Mouse (Mus musculus) heart, embryonic 15.5 days (tissue): ENCODE results near the gene Vav3. TPM values are rescaled to one million over a fixed set of nuclear protein-coding genes. Genes with fewer than 3 reads are reported as not detected.

Experiments
- ATAC-seq: fragments of 200-750 bp; cut with Nextera tagmentation; replicated peaks from 2 replicates; pipeline ENCODE4 v1.8.0; 2017; ENCODE audit warnings: low read depth, moderate TSS enrichment; ENCODE audit not compliant: insufficient number of reproducible peaks, insufficient read depth, low FRiP score
- H3K27ac ChIP-seq: fragments of 300-500 bp; sonication (generic); 2 replicates; pipeline ENCODE4 v1.5.1; 2015; ENCODE audit warnings: mild to moderate bottlenecking, inconsistent platforms
- H3K27me3 ChIP-seq: fragments of 300-500 bp; sonication (generic); 2 replicates; pipeline ENCODE4 v1.6.1; 2015; ENCODE audit warnings: inconsistent platforms
- H3K36me3 ChIP-seq: fragments of 300-500 bp; sonication (generic); 2 replicates; pipeline ENCODE4 v1.6.1; 2015; ENCODE audit warnings: mild to moderate bottlenecking, inconsistent platforms
- H3K4me1 ChIP-seq: fragments of 300-500 bp; sonication (generic); replicated peaks from 2 replicates; pipeline ENCODE4 v1.6.1; 2015; ENCODE audit warnings: inconsistent platforms
- H3K4me2 ChIP-seq: fragments of 300-500 bp; sonication (generic); 2 replicates; pipeline ENCODE4 v1.6.1; 2015; ENCODE audit warnings: inconsistent platforms, mild to moderate bottlenecking, moderate library complexity
- H3K4me3 ChIP-seq: fragments of 300-500 bp; sonication (generic); 2 replicates; pipeline ENCODE4 v1.5.1; 2015; ENCODE audit warnings: mild to moderate bottlenecking, inconsistent platforms
- H3K9ac ChIP-seq: fragments of 300-500 bp; sonication (generic); 2 replicates; pipeline ENCODE4 v1.6.1; 2015; ENCODE audit warnings: mild to moderate bottlenecking, inconsistent platforms
- H3K9me3 ChIP-seq: fragments of 300-500 bp; sonication (generic); replicated peaks from 2 replicates; pipeline ENCODE4 v1.6.1; 2016; ENCODE audit warnings: inconsistent platforms
- WGBS: fragments of 180-500 bp; shearing (Covaris S2); methylation state at CpG from one replicate; pipeline ENCODE4 v1.1.7; 2015; ENCODE audit warnings: mixed read lengths; 5-methylcytosine and 5-hydroxymethylcytosine counted together
- polyA plus RNA-seq: library from polyadenylated mRNA; unstranded; fragments of >200 nt; fragmentation: Nextera tagmentation; extraction: Ambion mirVana; gene quantifications from 2 replicates; pipeline ENCODE4 v1.2.1, GENCODE M21; 2015

The Vav3 gene
- polyA plus RNA-seq, 1 experiment from 2014 or later: 7.4 TPM

DNA sequence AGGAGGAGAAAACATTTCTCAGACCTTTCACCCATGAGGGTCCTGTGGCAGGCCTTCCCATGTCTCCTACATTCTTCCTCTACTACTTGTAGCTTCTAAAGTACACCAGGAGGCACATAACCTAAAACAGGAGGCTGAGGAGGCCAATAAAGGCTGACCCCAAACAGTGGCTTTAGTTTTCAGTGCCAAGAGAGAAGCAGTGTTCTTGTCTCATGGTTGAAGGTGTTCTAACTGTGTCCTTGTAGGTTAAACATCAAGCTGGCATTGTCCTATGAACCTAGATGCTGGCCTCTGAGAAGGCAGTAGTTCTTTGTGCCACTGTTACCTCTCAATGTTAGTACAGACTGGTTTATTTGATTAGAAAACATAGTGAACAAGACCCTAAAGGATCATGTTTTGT lies 245.5 kb downstream of the Vav3 start:
- Histone ChIP-seq H3K9me3 (no peaks in the 10 kb centered on the region), H3K4me1 (no peaks in the 10 kb centered on the region), H3K36me3 (no peaks in the 10 kb centered on the region), H3K4me3 (no peak overlapping the region), H3K27me3 (no peaks in the 10 kb centered on the region), H3K4me2 (no peak overlapping the region), H3K9ac (no peak overlapping the region), H3K27ac (no peak overlapping the region)
- ATAC-seq: no peak

DNA sequence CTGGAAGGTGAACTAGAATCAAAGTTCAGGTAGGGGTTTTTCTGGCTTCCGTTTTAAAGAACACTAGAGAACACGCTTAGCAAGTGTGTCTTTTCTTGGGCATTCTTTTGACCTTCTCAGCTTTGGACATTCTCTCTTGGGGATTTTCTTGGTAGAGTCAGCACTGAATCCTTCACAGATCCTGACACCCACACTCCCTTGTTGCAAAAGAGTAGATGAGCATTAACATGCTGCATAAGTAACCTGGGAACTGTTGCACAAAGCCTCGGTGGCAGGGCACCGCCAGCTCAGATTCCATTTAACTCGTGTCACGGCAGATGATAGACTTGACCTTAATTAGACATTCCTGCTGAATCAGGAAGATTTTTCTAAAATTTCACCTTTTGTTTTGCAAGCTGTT lies 252.5 kb downstream of the Vav3 start:
- Histone ChIP-seq H3K9ac (no peak overlapping the region), H3K27me3 (no peaks in the 10 kb centered on the region), H3K9me3 (no peaks in the 10 kb centered on the region), H3K27ac (no peak overlapping the region), H3K4me1 (0 out of 2 replicates have a peak, but pooled peaks cover 2% of the 10 kb centered on the region), H3K36me3 (no peaks in the 10 kb centered on the region), H3K4me2 (no peak overlapping the region), H3K4me3 (no peak overlapping the region)
- ATAC-seq: no peak
- 72% methylated on average over 6 of the region's 6 CpGs for WGBS

DNA sequence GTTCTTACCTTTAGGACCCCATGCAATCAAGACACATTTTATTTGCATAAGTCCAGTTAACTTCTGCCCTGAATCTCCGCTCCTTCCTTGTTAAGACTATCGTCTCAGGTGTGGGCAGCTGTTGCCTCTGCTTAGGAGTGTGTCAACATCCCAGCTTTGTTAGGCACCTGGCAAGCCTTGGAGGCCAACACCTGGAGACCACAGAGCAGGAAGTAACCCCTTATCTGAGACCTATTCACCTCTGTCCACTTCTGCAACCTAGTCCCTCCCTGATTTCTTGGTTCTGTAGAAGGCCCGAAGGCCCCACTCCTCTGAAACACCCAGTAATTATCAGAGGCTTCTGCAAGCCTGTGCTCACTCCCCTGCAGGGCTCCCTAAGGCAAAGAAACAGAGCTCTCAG lies 255.6 kb downstream of the Vav3 start:
- H3K9ac ChIP-seq: no peak overlapping the region
- H3K36me3 ChIP-seq: no peaks in the 10 kb centered on the region
- no peaks in the 10 kb centered on the region for H3K27me3 ChIP-seq
- ATAC-seq: no peak
- H3K4me2 ChIP-seq: no peak overlapping the region
- 70% methylated on average over 3 of the region's 3 CpGs for WGBS
- no peak overlapping the region for H3K27ac ChIP-seq
- H3K9me3 ChIP-seq: no peaks in the 10 kb centered on the region
- H3K4me1 ChIP-seq: 0 out of 2 replicates have a peak, but pooled peaks cover 2% of the 10 kb centered on the region
- no peak overlapping the region for H3K4me3 ChIP-seq

DNA sequence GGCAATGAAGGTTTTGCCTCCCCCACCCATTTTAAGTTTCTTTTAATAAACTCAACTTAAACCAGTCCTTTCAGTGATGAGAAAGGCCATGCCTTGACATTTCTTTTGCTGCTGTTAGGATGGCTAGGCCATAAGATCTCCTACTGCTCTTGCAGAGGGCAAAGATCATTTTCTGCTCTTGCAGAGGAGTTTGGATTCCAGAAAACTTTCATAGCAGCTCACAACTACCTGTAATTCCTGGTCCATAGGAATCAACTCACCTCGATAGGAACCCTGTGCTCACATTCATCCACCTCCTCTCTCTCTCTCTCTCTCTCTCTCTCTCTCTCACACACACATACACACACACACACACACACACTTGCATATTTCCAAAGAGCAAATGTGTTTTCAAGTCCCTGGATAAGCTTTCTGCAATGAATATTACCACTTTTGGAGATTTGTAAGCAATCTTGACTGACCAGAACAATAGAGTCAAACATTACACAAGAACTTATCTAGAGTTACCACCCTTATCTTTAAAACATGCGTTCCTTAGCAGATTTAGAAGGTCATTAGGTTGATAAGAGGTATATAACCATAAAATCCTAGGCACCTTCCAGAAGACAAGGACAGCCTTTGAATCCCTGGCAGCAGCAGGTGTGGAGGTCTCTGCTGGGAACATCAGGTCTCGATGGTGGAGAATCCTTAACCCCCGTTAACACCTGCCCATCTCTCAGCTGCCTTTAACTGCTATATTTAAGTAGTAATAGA lies 260.4 kb downstream of the Vav3 start:
- no peak overlapping the region for H3K27ac ChIP-seq
- 68% methylated on average over 4 of the region's 4 CpGs for WGBS
- no peaks in the 10 kb centered on the region for H3K27me3 ChIP-seq
- H3K4me2 ChIP-seq: no peak overlapping the region
- ATAC-seq: no peak
- H3K4me1 ChIP-seq: no peaks in the 10 kb centered on the region
- no peak overlapping the region for H3K4me3 ChIP-seq
- no peak overlapping the region for H3K9ac ChIP-seq
- H3K36me3 ChIP-seq: no peaks in the 10 kb centered on the region
- H3K9me3 ChIP-seq: no peaks in the 10 kb centered on the region

DNA sequence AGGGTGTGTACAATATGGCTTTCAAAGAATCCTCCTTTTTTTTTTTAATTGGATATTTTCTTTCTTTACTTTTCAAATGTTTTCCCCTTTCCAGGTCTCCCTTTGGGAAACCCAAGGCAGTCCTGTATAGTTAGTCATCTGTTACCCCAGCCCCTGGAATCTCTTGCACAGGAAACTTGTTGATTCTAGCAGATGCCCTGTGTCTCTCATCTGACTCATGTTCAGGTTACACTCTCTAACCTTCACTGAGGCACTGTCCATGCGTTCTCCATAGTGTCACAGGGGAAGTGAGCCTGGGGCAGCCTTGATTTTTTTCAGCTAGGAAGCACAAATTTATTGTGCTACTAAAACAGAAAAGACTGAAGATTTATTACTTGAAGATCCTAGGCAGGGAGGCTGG lies 262.3 kb downstream of the Vav3 start:
- Histone ChIP-seq H3K9me3 (no peaks in the 10 kb centered on the region), H3K27me3 (no peaks in the 10 kb centered on the region), H3K9ac (no peak overlapping the region), H3K27ac (no peak overlapping the region), H3K4me1 (no peaks in the 10 kb centered on the region), H3K4me2 (no peak overlapping the region), H3K4me3 (no peak overlapping the region), H3K36me3 (no peaks in the 10 kb centered on the region)
- WGBS: 57% methylated on average over 1 of the region's 1 CpGs
- no peak for ATAC-seq

DNA sequence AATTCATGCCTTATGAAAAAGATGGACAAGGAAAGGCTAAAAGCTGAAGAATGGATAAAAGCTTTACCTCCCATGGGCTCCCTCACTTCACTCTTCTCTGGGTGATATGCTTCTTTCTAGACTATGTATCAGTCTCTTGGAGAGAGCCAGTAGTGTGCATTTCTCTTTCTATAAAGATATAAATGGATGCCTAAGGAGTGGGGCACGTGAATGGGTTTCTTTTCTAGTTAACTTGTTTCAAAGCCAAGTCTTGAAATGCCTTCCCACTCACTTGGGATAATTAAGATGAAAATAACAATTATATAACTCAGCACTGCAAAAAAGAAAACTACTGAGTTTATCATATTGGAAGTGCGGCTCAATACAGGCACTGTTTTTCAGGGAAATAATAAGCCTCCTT lies 265.7 kb downstream of the Vav3 start:
- WGBS: 71% methylated on average over 2 of the region's 2 CpGs
- Histone ChIP-seq H3K27ac (no peak overlapping the region), H3K9me3 (no peaks in the 10 kb centered on the region), H3K4me2 (no peak overlapping the region), H3K4me3 (no peak overlapping the region), H3K9ac (no peak overlapping the region), H3K4me1 (no peaks in the 10 kb centered on the region), H3K27me3 (no peaks in the 10 kb centered on the region), H3K36me3 (no peaks in the 10 kb centered on the region)
- no peak for ATAC-seq

DNA sequence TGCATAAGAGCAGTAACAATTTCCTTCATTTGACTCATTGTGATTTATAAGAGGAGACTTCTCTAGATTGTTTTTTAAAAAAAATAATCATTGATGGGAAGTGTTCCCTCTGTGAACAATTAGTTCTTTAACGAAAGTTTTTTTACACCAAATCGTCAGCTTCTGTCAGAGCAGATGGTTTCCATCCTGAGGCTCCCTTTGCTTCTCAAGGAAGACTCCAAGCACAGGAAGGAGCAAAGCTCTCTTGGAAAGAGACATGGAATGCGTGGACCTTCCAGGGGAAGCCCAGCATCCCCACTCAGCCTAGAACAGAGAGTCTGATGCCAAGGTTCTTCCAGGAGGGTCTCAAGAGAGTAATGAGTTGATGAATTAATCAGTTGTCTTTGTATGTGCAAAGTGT lies 281.3 kb downstream of the Vav3 start:
- Histone ChIP-seq H3K4me2 (no peak overlapping the region), H3K9ac (no peak overlapping the region), H3K4me3 (no peak overlapping the region), H3K27ac (no peak overlapping the region), H3K4me1 (no peaks in the 10 kb centered on the region), H3K9me3 (no peaks in the 10 kb centered on the region), H3K36me3 (no peaks in the 10 kb centered on the region), H3K27me3 (no peaks in the 10 kb centered on the region)
- 58% methylated on average over 3 of the region's 3 CpGs for WGBS
- ATAC-seq: no peak

DNA sequence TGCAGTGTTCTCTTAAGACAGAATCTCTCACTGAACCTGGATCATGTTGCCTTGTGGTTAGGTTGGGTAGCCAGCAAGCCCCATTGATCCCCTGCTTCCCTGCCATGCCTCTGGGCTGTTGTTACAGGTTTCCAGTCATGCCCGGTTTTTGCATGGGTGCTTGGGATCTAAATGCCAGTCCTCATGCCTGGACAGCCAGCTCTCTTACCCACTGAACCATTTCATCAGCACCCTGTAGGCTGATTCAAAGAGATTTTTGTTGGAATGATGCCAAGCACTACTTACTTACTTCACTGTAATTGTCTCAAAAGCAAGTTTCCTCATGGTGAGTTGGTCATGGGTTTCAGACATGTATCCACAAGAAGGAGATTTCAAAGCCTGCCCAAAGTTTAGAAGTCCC lies 281.9 kb downstream of the Vav3 start:
- Histone ChIP-seq H3K36me3 (no peaks in the 10 kb centered on the region), H3K27me3 (no peaks in the 10 kb centered on the region), H3K4me3 (no peak overlapping the region), H3K4me2 (no peak overlapping the region), H3K27ac (no peak overlapping the region), H3K4me1 (no peaks in the 10 kb centered on the region), H3K9ac (no peak overlapping the region), H3K9me3 (no peaks in the 10 kb centered on the region)
- WGBS: 50% methylated on average over 1 of the region's 1 CpGs
- ATAC-seq: no peak

DNA sequence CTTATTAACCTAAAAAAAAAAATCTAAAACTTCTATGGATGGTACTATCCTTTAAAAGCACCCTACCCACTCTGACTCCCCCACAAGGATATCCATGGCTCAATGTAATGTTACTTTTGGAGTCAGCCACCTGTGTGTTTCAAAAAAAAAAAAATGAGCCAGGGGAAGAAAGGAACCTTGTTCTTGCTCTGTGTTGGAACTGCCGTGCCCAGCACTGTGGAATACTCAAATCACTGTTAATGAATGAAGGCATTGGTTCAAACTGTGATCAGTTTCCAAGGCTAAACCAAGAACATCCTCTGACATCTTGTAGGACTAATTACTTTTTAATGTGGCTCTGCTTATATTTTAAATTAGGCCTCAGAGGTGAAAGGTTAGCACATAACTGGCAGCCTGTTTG lies 282.4 kb downstream of the Vav3 start:
- Histone ChIP-seq H3K36me3 (no peaks in the 10 kb centered on the region), H3K4me3 (no peak overlapping the region), H3K4me1 (no peaks in the 10 kb centered on the region), H3K9ac (no peak overlapping the region), H3K4me2 (no peak overlapping the region), H3K9me3 (no peaks in the 10 kb centered on the region), H3K27me3 (no peaks in the 10 kb centered on the region), H3K27ac (no peak overlapping the region)
- 72% methylated on average over 1 of the region's 1 CpGs for WGBS
- no peak for ATAC-seq

DNA sequence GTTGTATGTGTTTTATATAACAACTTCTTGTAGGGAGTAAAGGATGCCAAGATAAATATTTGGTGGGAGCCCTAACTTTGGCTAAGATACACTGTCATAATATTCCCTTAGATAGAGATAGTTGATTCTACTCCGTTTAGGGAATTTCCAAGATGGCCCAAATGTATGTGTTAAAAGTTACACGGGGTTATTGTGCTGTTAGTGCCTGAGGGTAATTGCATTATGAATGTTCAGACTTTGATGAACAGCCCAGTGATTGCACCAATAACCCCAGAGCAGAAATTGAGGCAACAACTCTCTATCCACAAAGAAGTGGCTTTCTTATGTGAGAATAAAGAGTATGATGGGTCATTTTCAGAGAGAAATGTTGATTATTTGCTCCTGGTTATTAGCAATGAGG lies 283.3 kb downstream of the Vav3 start:
- Histone ChIP-seq H3K4me3 (no peak overlapping the region), H3K9me3 (no peaks in the 10 kb centered on the region), H3K4me2 (no peak overlapping the region), H3K4me1 (no peaks in the 10 kb centered on the region), H3K36me3 (no peaks in the 10 kb centered on the region), H3K9ac (no peak overlapping the region), H3K27me3 (no peaks in the 10 kb centered on the region), H3K27ac (no peak overlapping the region)
- 57% methylated on average over 2 of the region's 2 CpGs for WGBS
- no peak for ATAC-seq

DNA sequence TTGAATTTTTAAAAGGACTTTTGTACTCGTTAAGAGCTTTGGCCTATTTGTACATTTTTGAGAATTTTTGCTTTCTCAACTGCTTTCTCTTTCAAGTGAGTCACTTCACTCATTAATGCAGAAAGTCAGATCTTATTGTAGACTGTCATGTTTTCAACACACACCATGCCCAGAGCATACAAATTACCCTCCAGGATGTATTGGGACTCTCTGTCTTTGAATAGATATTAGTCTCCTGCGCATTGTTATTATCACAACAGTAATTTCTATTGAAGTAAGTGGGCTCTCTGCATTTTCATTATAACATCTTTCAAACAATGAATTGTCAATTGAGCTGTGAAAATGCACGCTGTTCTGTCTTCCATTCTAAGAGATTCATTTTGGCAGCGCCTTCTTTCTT lies 295.6 kb downstream of the Vav3 start:
- no peaks in the 10 kb centered on the region for H3K4me1 ChIP-seq
- 89% methylated on average over 4 of the region's 4 CpGs for WGBS
- H3K4me3 ChIP-seq: no peak overlapping the region
- H3K4me2 ChIP-seq: no peak overlapping the region
- H3K9me3 ChIP-seq: no peaks in the 10 kb centered on the region
- H3K9ac ChIP-seq: no peak overlapping the region
- no peak for ATAC-seq
- H3K27ac ChIP-seq: no peak overlapping the region
- no peaks in the 10 kb centered on the region for H3K27me3 ChIP-seq
- no peaks in the 10 kb centered on the region for H3K36me3 ChIP-seq

DNA sequence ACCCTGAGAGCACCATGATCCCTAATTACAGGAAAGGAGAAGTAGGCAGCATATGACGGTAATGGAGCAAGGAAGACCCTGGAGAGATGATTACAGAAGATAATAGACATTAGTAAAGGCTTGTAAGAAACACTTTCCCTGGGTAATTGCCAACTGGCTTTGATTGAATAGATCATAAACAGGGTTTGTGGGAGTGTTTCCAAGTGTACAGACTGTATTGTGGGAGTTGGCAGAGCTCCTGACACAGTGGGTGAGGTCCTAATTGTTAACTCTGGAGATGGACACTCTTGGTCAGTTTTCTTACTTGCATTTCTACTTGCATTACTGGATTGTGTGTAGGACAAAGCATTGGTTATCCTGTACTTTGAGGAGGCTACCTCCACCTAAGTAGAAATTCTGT lies 298.9 kb downstream of the Vav3 start:
- no peak for ATAC-seq
- no peaks in the 10 kb centered on the region for H3K36me3 ChIP-seq

More for the DNA sequence above, 298.9 kb downstream of the Vav3 start:
- Histone ChIP-seq H3K9ac (no peak overlapping the region), H3K27me3 (no peaks in the 10 kb centered on the region), H3K4me3 (no peak overlapping the region), H3K27ac (no peak overlapping the region), H3K4me1 (no peaks in the 10 kb centered on the region), H3K9me3 (no peaks in the 10 kb centered on the region), H3K4me2 (no peak overlapping the region)
- 66% methylated on average over 1 of the region's 1 CpGs for WGBS
